Mouse (Mus musculus) E14TG2a.4 (cell line): ENCODE data around the gene Cenpm.

Experiments used
- CTCF ChIP-seq: conservative IDR thresholded peaks from 2 replicates; pipeline ENCODE4 v1.5.1; 2014; ENCODE audit warnings: low read length
- NANOG ChIP-seq: IDR thresholded peaks from 2 replicates; pipeline ENCODE4 v1.6.1; 2014; ENCODE audit warnings: borderline replicate concordance, low read length, mixed read lengths
- POU5F1 ChIP-seq: IDR thresholded peaks from 2 replicates; pipeline ENCODE4 v1.6.1; 2014; ENCODE audit warnings: low read length, borderline replicate concordance

- TF ChIP-seq CTCF (no peak), NANOG (no peak), POU5F1 (no peak)
Measured at GRCm38 (mm10) chr15:82231591-82232378, 12.8 kb downstream of the Cenpm start.
